Mouse (Mus musculus) ES-E14 (cell line): Measurements from ENCODE around the gene Nrxn3. TPM values are rescaled to one million over a fixed set of nuclear protein-coding genes. Genes with fewer than 3 reads are reported as not detected.

ENCODE experiments used
- DNase-seq: peaks from one replicate; pipeline ENCODE4 v3.0.0-alpha.2; 2013; ENCODE audit warnings: low read depth, low spot score
- H3K27ac ChIP-seq: 2 replicates; pipeline ENCODE4 v1.5.1; 2012; ENCODE audit warnings: low read depth, mild to moderate bottlenecking, low read length, moderate library complexity, mixed read lengths; ENCODE audit not compliant: poor library complexity, insufficient read depth, severe bottlenecking
- H3K36me3 ChIP-seq: 2 replicates; pipeline ENCODE4 v1.6.1; 2012; ENCODE audit warnings: mild to moderate bottlenecking, low read length, moderate library complexity, mixed read lengths; ENCODE audit not compliant: control insufficient read depth, poor library complexity, insufficient read depth, severe bottlenecking
- H3K4me1 ChIP-seq, 2 experiments: fragments of 150-350 bp in 1 of 2; sonication (generic) in 1 of 2; 2 replicates each; pipeline ENCODE4 v1.6.1; 2012; ENCODE audit warnings: low read length in 2 of 2, mild to moderate bottlenecking in 1 of 2, mixed read lengths in 1 of 2; ENCODE audit not compliant: control insufficient read depth in 2 of 2, insufficient read depth in 2 of 2, poor library complexity in 1 of 2
- H3K4me3 ChIP-seq, 2 experiments: fragments of 150-350 bp in 1 of 2; sonication (generic) in 1 of 2; 2 replicates each; pipeline ENCODE4 v1.5.1; 2012; ENCODE audit warnings: low read length in 2 of 2, low read depth in 1 of 2, mild to moderate bottlenecking in 1 of 2, mixed read lengths in 1 of 2; ENCODE audit not compliant: insufficient read depth in 1 of 2, poor library complexity in 1 of 2, severe bottlenecking in 1 of 2
- H3K9ac ChIP-seq: 2 replicates; pipeline ENCODE4 v1.6.1; 2012; ENCODE audit warnings: low read depth, mild to moderate bottlenecking, low read length, mixed read lengths; ENCODE audit not compliant: poor library complexity, insufficient read depth, severe bottlenecking
- H3K9me3 ChIP-seq: fragments of 150-350 bp; sonication (generic); 2 replicates; pipeline ENCODE4 v1.6.1; 2012; ENCODE audit warnings: low read depth, mild to moderate bottlenecking, low read length; ENCODE audit not compliant: control insufficient read depth, insufficient read depth
- CHD2 ChIP-seq: IDR thresholded peaks from 2 replicates; pipeline ENCODE4 v1.6.1; 2014; ENCODE audit warnings: mild to moderate bottlenecking, low read depth, low read length, inconsistent platforms
- HCFC1 ChIP-seq: IDR thresholded peaks from 2 replicates; pipeline ENCODE4 v1.6.1; 2012; ENCODE audit warnings: low read length, inconsistent platforms, borderline replicate concordance; ENCODE audit not compliant: insufficient read depth
- MAFK ChIP-seq: IDR thresholded peaks from 2 replicates; pipeline ENCODE4 v1.6.1; 2014; ENCODE audit warnings: mild to moderate bottlenecking, low read depth, low read length, inconsistent platforms; ENCODE audit not compliant: insufficient read depth
- ZC3H11A ChIP-seq: IDR thresholded peaks from 2 replicates; pipeline ENCODE4 v1.6.1; 2012; ENCODE audit warnings: low read depth, mild to moderate bottlenecking, inconsistent platforms, low read length, borderline replicate concordance
- ZNF384 ChIP-seq: IDR thresholded peaks from 2 replicates; pipeline ENCODE4 v1.6.1; 2012; ENCODE audit warnings: low read depth, low read length, inconsistent platforms
- in situ Hi-C, 2 experiments: fragments of 600-800 bp; cut with MboI; formaldehyde crosslinking; loops; one replicate each; pipeline ENCODE4 v1.15.1; 2025; ENCODE audit warnings: low sequenced_read_pairs in 2 of 2, inconsistent platforms in 1 of 2; ENCODE audit not compliant: unreplicated experiment in 2 of 2
- total RNA-seq: library from RNA; depleted of rRNA; stranded (reverse); fragments of 300-350 nt; gene quantifications from 2 replicates; pipeline ENCODE4 v1.2.3, GENCODE M21; 2012

The Nrxn3 gene
- total RNA-seq, 1 experiment: 0.13 TPM

DNA sequence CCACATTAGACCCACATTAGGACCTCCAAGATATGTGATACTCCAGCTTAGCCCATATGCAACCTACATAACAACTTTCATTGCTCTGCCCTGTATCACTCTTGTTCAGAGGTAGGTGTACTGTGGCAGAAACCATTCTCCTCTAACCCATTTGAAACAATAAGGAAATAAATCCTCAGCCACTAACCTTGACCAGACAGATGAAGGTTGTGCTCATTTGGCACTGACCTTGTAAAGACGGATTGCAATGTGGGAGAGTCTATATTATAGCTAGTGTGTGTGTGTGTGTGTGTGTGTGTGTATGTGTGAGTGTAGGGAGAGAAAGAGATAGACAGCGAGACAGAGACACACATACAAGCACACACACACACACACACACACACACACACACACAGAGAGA lies 253.9 kb downstream of the Nrxn3 start:
- no peak for TF ChIP-seq ZNF384
- TF ChIP-seq CHD2: no peak
- no peak for TF ChIP-seq HCFC1
- no peak for TF ChIP-seq ZC3H11A
- TF ChIP-seq MAFK: no peak
- H3K9ac ChIP-seq: no peak overlapping the region
- in situ Hi-C loops: no loop called here
- H3K27ac ChIP-seq: no peak overlapping the region
- no peaks in the 10 kb centered on the region for H3K4me1 ChIP-seq
- H3K36me3 ChIP-seq: no peaks in the 10 kb centered on the region
- H3K4me3 ChIP-seq: no peak overlapping the region
- H3K9me3 ChIP-seq: no peaks in the 10 kb centered on the region
- no peak for DNase-seq

DNA sequence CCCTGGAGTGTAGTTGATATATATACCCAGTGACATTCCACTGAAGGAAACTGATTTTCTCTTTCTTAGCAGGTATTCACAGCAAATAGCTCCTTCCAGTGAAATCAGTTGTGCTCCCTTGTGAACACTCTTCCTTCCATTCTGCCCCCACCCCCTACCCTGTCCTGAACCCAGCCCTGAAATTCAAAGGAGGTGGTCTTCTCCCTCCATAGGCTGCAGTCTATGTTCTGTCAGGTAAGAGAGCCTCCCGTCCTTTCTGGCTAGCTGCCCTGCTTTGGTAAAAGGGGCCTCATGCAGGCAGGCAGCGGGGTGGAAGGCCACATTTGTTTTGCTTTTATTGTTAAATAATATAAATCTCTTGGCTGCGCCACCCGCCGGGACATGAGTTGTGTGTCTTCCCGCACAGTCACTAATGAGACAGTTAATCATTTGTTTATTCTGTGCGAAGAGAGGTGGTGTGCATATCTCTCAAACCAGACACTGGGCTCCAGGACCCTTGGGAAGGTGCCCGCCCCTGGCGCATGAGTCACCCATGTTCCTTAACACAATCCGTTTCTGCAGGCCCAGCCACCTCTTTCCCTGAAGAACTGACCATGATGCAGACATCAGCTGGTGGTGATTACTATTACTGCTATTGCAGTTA lies 261.1 kb downstream of the Nrxn3 start:
- Histone ChIP-seq H3K4me3 (no peak overlapping the region), H3K9me3 (no peaks in the 10 kb centered on the region), H3K9ac (no peak overlapping the region), H3K36me3 (no peaks in the 10 kb centered on the region), H3K27ac (no peak overlapping the region), H3K4me1 (peaks cover 0 to 4% of the 10 kb centered on the region in 2 experiments; a peak in 1 of 4 replicates)
- TF ChIP-seq HCFC1 (no peak), MAFK (no peak), ZC3H11A (no peak), ZNF384 (no peak)
- in situ Hi-C loops: no loop called here
- DNase-seq: no peak

DNA sequence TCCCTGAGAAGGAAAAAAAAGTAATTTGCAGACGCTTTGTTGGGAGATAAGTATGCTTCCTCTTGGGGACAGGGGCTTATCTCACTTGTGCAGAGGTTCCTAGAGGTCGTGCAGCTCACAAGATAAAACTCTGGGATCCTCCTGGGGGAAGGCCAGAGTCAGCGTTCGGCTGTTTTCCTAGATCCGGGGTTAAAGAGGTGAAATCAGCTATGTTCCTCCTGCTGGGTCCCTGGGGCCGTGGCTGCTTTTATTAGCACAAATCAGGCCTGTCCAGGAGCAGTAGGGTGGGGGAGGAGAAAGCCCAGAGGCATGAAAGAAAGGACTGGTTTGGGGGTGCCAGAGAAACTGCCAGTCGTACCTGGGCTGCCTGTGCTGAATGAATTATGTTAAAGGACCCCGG lies 261.7 kb downstream of the Nrxn3 start:
- Histone ChIP-seq H3K4me3 (no peak overlapping the region), H3K27ac (no peak overlapping the region), H3K36me3 (no peaks in the 10 kb centered on the region), H3K9ac (no peak overlapping the region), H3K9me3 (no peaks in the 10 kb centered on the region), H3K4me1 (peaks cover 0 to 4% of the 10 kb centered on the region in 2 experiments; a peak in 1 of 4 replicates)
- in situ Hi-C loops: no loop called here
- TF ChIP-seq ZC3H11A (no peak), ZNF384 (no peak), HCFC1 (no peak), MAFK (no peak)
- no peak for DNase-seq

DNA sequence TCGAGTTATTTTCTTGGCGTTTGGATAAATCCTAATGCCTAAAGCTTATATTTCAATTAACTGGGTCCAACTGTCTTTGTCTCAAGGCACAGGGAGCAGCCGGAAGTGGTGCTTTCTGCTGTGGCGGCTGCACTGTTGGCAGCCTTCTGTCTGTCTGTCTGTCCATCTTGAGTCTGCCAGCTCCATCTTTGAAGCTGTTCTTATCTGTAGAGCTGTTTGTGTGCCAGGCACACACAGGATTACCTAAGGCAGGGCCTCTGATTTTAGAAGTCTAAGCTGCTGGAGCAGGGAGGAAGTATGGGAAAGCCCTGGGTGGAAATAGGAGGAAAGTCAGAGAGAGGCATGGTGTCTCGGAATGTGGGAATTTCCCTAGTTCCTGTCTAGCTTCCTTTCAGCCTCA lies 262.1 kb downstream of the Nrxn3 start:
- Histone ChIP-seq H3K4me1 (peaks cover 0 to 4% of the 10 kb centered on the region in 2 experiments; a peak in 1 of 4 replicates), H3K9ac (no peak overlapping the region), H3K4me3 (no peak overlapping the region), H3K27ac (no peak overlapping the region), H3K36me3 (no peaks in the 10 kb centered on the region), H3K9me3 (no peaks in the 10 kb centered on the region)
- TF ChIP-seq ZNF384 (no peak), MAFK (no peak), CHD2 (no peak), HCFC1 (no peak), ZC3H11A (no peak)
- DNase-seq: no peak
- in situ Hi-C loops: no loop called here

DNA sequence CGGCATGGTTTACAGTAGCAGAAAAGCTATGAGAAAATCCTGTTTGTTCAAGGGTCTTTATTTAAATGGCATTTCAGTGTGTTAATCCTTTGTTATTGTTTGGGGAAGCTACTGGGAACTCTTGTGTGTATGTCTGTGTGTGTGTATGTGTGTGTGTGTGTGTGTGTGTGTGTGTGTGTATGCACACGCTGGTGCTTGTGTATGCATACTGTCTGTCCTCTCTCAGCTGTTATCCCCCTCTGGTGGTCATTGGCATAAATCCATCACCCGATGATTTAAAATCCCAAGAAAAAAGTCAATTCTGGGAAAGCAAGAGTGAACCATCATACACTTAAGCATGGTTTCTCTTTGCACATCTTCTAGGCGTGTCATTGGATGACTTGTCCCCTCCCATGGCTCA lies 264.4 kb downstream of the Nrxn3 start:
- in situ Hi-C loops: no loop called here
- Histone ChIP-seq H3K4me3 (no peak overlapping the region), H3K36me3 (no peaks in the 10 kb centered on the region), H3K9me3 (no peaks in the 10 kb centered on the region), H3K9ac (no peak overlapping the region), H3K4me1 (peaks cover 0 to 4% of the 10 kb centered on the region in 2 experiments; a peak in 1 of 4 replicates), H3K27ac (no peak overlapping the region)
- TF ChIP-seq ZC3H11A (no peak), CHD2 (no peak), ZNF384 (no peak), HCFC1 (no peak), MAFK (no peak)
- no peak for DNase-seq
